In genomic region chr10:7792751-7793385, GRCm38 (mm10) we compare ENCODE assay signal across 7 mouse cellular contexts. TPM values are rescaled to one million over a fixed set of nuclear protein-coding genes. Genes with fewer than 3 reads are reported as not detected.
DNase-seq lines count a peak whose midpoint lies in the region; ATAC-seq and TF ChIP-seq lines count a peak whose summit lies in the region.

Gene Ginm1, minus strand, starts transcription at chr10:7792824.
Gene Ppil4, plus strand, starts transcription at chr10:7792891.

- TF ChIP-seq POLR2A in kidney, adult 2 months (IDR thresholded peaks at IDR 0.05; ENCODE audit: low read depth, low read length): peak; percentile 25
- TF ChIP-seq POLR2A in spleen, adult 2 months (IDR thresholded peaks at IDR 0.05; ENCODE audit: low read depth, low read length): peak; percentile 84

- under 1% methylated on average over 51 of the region's 52 CpGs for WGBS in embryonic facial prominence, embryonic 11.5 days
- under 1% methylated on average over 52 of the region's 52 CpGs for WGBS in kidney, adult 2 months
- under 1% methylated on average over 52 of the region's 52 CpGs for WGBS in limb, embryonic 12.5 days
- under 1% methylated on average over 52 of the region's 52 CpGs for WGBS in midbrain, embryonic 15.5 days
- WGBS in spleen, adult 2 months: under 1% methylated on average over 52 of the region's 52 CpGs

- TF ChIP-seq CTCF in kidney, adult 2 months (conservative IDR thresholded peaks at IDR 0.05; ENCODE audit: insufficient read depth, insufficient read length, low read depth, low read length): no peak
- no peak for TF ChIP-seq CTCF in spleen, adult 2 months (IDR thresholded peaks at IDR 0.05; ENCODE audit: extremely low read depth, insufficient read depth, insufficient read length, insufficient replicate concordance)

- peak within 1 kb of the TSS; percentile 77 for H3K4me3 ChIP-seq in embryonic facial prominence, embryonic 11.5 days (ENCODE audit: low read depth, low read length)
- peak within 1 kb of the TSS; percentile 85 for H3K4me3 ChIP-seq in kidney, adult 2 months (ENCODE audit: insufficient read depth, low read depth, low read length)
- H3K4me3 ChIP-seq in limb, embryonic 12.5 days (replicated peaks): peak within 1 kb of the TSS; percentile 92
- peak within 1 kb of the TSS; percentile 67 for H3K4me3 ChIP-seq in midbrain, embryonic 15.5 days
- peak within 1 kb of the TSS; percentile 94 for H3K4me3 ChIP-seq in spleen, adult 2 months (ENCODE audit: extremely low read depth, insufficient read depth, insufficient read length)

- H3K36me3 ChIP-seq in embryonic facial prominence, embryonic 11.5 days (replicated peaks; ENCODE audit: control insufficient read depth, insufficient read depth, low read depth, low read length): peaks cover 5% of the 10 kb centered on the region
- H3K36me3 ChIP-seq in kidney, adult 2 months (ENCODE audit: control insufficient read depth, insufficient read depth, low read length): peaks cover 5% of the 10 kb centered on the region
- peaks cover 40% of the 10 kb centered on the region for H3K36me3 ChIP-seq in limb, embryonic 12.5 days
- H3K36me3 ChIP-seq in midbrain, embryonic 15.5 days (replicated peaks): peaks cover 12% of the 10 kb centered on the region; the same call in 1 of the 2 replicates
- H3K36me3 ChIP-seq in spleen, adult 2 months (ENCODE audit: control insufficient read depth, insufficient read depth, low read length): peaks cover 6% of the 10 kb centered on the region

- no peak within 1 kb of the TSS for H3K27ac ChIP-seq in embryonic facial prominence, embryonic 11.5 days (replicated peaks; ENCODE audit: low read depth, low read length)
- peak within 1 kb of the TSS; percentile 20; the same call in 1 of the 2 replicates for H3K27ac ChIP-seq in kidney, adult 2 months (ENCODE audit: insufficient read depth, low read depth, low read length)
- no peak within 1 kb of the TSS for H3K27ac ChIP-seq in limb, embryonic 12.5 days
- peak within 1 kb of the TSS; percentile 76 for H3K27ac ChIP-seq in midbrain, embryonic 15.5 days
- peak within 1 kb of the TSS; percentile 63 for H3K27ac ChIP-seq in spleen, adult 2 months (ENCODE audit: insufficient read depth, low read length)

- H3K9me3 ChIP-seq in embryonic facial prominence, embryonic 11.5 days (replicated peaks; ENCODE audit: control insufficient read depth, low read length): no peaks in the 10 kb centered on the region
- no peaks in the 10 kb centered on the region for H3K9me3 ChIP-seq in limb, embryonic 12.5 days
- no peaks in the 10 kb centered on the region for H3K9me3 ChIP-seq in midbrain, embryonic 15.5 days

- peak; percentile 93 for DNase-seq in adrenal gland, postnatal 14 days
- peak; percentile 96 for DNase-seq in embryonic facial prominence, embryonic 11.5 days (ENCODE audit: low spot score)
- DNase-seq in heart, adult 18-20 months: peak; percentile 92 to 93
- DNase-seq in kidney, adult 2 months: peak; percentile 92
- peak; percentile 83 to 85 for DNase-seq in spleen, adult 2 months (ENCODE audit: low read depth in 1 of 2, low spot score in 2 of 2)

- no peaks in the 10 kb centered on the region for H3K4me1 ChIP-seq in embryonic facial prominence, embryonic 11.5 days (ENCODE audit: control insufficient read depth, insufficient read depth, low read length)
- peaks cover 6% of the 10 kb centered on the region for H3K4me1 ChIP-seq in kidney, adult 2 months (ENCODE audit: control insufficient read depth, insufficient read depth, low read length)
- H3K4me1 ChIP-seq in limb, embryonic 12.5 days (replicated peaks): peaks cover 11% of the 10 kb centered on the region
- H3K4me1 ChIP-seq in midbrain, embryonic 15.5 days: peaks cover 28% of the 10 kb centered on the region
- H3K4me1 ChIP-seq in spleen, adult 2 months (ENCODE audit: control insufficient read depth, insufficient read depth, insufficient read length): peaks cover 4% of the 10 kb centered on the region; the same call in 1 of the 2 replicates

- peak within 1 kb of the TSS; percentile 91 for H3K9ac ChIP-seq in embryonic facial prominence, embryonic 11.5 days (replicated peaks; ENCODE audit: low read length)
- peak within 1 kb of the TSS; percentile 86 for H3K9ac ChIP-seq in limb, embryonic 12.5 days (replicated peaks)
- peak within 1 kb of the TSS; percentile 73 for H3K9ac ChIP-seq in midbrain, embryonic 15.5 days

- H3K27me3 ChIP-seq in embryonic facial prominence, embryonic 11.5 days (ENCODE audit: control insufficient read depth, insufficient read depth, low read length): no peaks in the 10 kb centered on the region
- no peaks in the 10 kb centered on the region for H3K27me3 ChIP-seq in kidney, adult 2 months (replicated peaks; ENCODE audit: control insufficient read depth, insufficient read depth, low read length)
- H3K27me3 ChIP-seq in limb, embryonic 12.5 days: no peaks in the 10 kb centered on the region
- H3K27me3 ChIP-seq in midbrain, embryonic 15.5 days (replicated peaks): no peaks in the 10 kb centered on the region
- no peaks in the 10 kb centered on the region for H3K27me3 ChIP-seq in spleen, adult 2 months (ENCODE audit: control insufficient read depth, insufficient read depth, low read length)

- ATAC-seq in embryonic facial prominence, embryonic 11.5 days (replicated peaks; ENCODE audit: insufficient number of reproducible peaks, low FRiP score, low TSS enrichment, low read depth): peak; percentile 86
- peak; percentile 85 for ATAC-seq in limb, embryonic 12.5 days (ENCODE audit: insufficient number of reproducible peaks, insufficient read depth, low FRiP score, low TSS enrichment, low read depth)
- ATAC-seq in midbrain, embryonic 15.5 days (replicated peaks): peak; percentile 95

- peak within 1 kb of the TSS; percentile 70 for H3K4me2 ChIP-seq in embryonic facial prominence, embryonic 11.5 days (ENCODE audit: low read depth, low read length)
- peak within 1 kb of the TSS; percentile 77 for H3K4me2 ChIP-seq in limb, embryonic 12.5 days
- H3K4me2 ChIP-seq in midbrain, embryonic 15.5 days: peak within 1 kb of the TSS; percentile 64

RNA-seq across cellular contexts. Expression of gene Ginm1, which starts in this region (rescaled TPM):
- total RNA-seq in adrenal gland, postnatal 14 days (2021): 239 and 253 TPM in 2 replicates
- polyA plus RNA-seq in embryonic facial prominence, embryonic 11.5 days (2014; fragmentation: Nextera tagmentation; extraction: Ambion mirVana): 61.6 and 61.7 TPM in 2 replicates
- total RNA-seq in heart, adult 18-20 months (2021): 100 to 1,000 TPM in 1 of 2 experiments, 10 to 100 TPM in 1; 91.2 to 103 TPM
- polyA plus RNA-seq in kidney, adult 2 months (2012; rRNA removed): 49.0 and 49.8 TPM in 2 replicates
- polyA plus RNA-seq in limb, embryonic 12.5 days (2016; fragmentation: Nextera tagmentation; extraction: Ambion mirVana): 60.8 and 68.1 TPM in 2 replicates
- 44.4 and 48.4 TPM in 2 replicates for polyA plus RNA-seq in midbrain, embryonic 15.5 days (2015; fragmentation: Nextera tagmentation; extraction: Ambion mirVana)
- polyA plus RNA-seq in spleen, adult 2 months (2012; rRNA removed): 9.2 and 13.9 TPM in 2 replicates

RNA-seq across cellular contexts. Expression of gene Ppil4, which starts in this region (rescaled TPM):
- total RNA-seq in adrenal gland, postnatal 14 days (2021): 27.7 and 28.3 TPM in 2 replicates
- polyA plus RNA-seq in embryonic facial prominence, embryonic 11.5 days (2014; fragmentation: Nextera tagmentation; extraction: Ambion mirVana): 48.5 and 49.1 TPM in 2 replicates
- 10 to 100 TPM; 11.7 to 15.0 TPM for total RNA-seq in heart, adult 18-20 months (2021)
- 4.1 and 6.2 TPM in 2 replicates for polyA plus RNA-seq in kidney, adult 2 months (2012; rRNA removed)
- polyA plus RNA-seq in limb, embryonic 12.5 days (2016; fragmentation: Nextera tagmentation; extraction: Ambion mirVana): 46.9 and 49.2 TPM in 2 replicates
- 50.6 and 53.3 TPM in 2 replicates for polyA plus RNA-seq in midbrain, embryonic 15.5 days (2015; fragmentation: Nextera tagmentation; extraction: Ambion mirVana)
- 5.5 and 6.2 TPM in 2 replicates for polyA plus RNA-seq in spleen, adult 2 months (2012; rRNA removed)

Comparison
In these comparisons a context has a peak if more than half of its experiments do, and no peak if none do; other contexts are left out.
1. H3K27ac ChIP-seq: peak in kidney, adult 2 months (single experiment), midbrain, embryonic 15.5 days (single experiment) and spleen, adult 2 months (single experiment); none in embryonic facial prominence, embryonic 11.5 days (single experiment) and limb, embryonic 12.5 days (single experiment).
2. Peak in every context shown above with its lines, with median percentiles within 50 percentile points of each other: DNase-seq, ATAC-seq, H3K4me2 ChIP-seq, H3K4me3 ChIP-seq and H3K9ac ChIP-seq.